Mouse (Mus musculus): ENCODE results near the gene Dync2li1. TPM values are rescaled to one million over a fixed set of nuclear protein-coding genes. Genes with fewer than 3 reads are reported as not detected.

Gene Dync2li1
- 10.1 and 10.7 TPM in 2 replicates for polyA plus RNA-seq (2015; fragmentation: Nextera tagmentation; extraction: Ambion mirVana)

GRCm38 (mm10) chr17:84626276-84626856 lies at the start of gene Dync2li1:
TSS of gene Dync2li1 (plus strand) at chr17:84626496.

GRCm38 (mm10) chr17:84675951-84676366 lies 49.7 kb downstream of the Dync2li1 start, which contains the start of gene Abcg8:
TSS of gene Abcg8 (plus strand) at chr17:84676302.

GRCm38 (mm10) chr17:84682734-84683717 lies 56.7 kb downstream of the Dync2li1 start, which contains the start of gene Abcg5:
TSS of gene Abcg5 (minus strand) at chr17:84683011.

Other genes starting within 250 kb of the Dync2li1 start
- 1.3 and 2.1 TPM in 2 replicates for gene Thada, start 160.3 kb upstream of the Dync2li1 start, polyA plus RNA-seq (2015; fragmentation: Nextera tagmentation; extraction: Ambion mirVana)
- 2.8 and 3.7 TPM in 2 replicates for gene Plekhh2, start 114.6 kb upstream of the Dync2li1 start, polyA plus RNA-seq (2015; fragmentation: Nextera tagmentation; extraction: Ambion mirVana)
- not detected in 2 replicates for gene Abcg8, start 49.8 kb downstream of the Dync2li1 start, polyA plus RNA-seq (2015; fragmentation: Nextera tagmentation; extraction: Ambion mirVana)
- gene Abcg5, start 56.5 kb downstream of the Dync2li1 start, polyA plus RNA-seq (2015; fragmentation: Nextera tagmentation; extraction: Ambion mirVana), result 0.11 TPM in 1 of 2 replicates, not detected in the other
- gene Lrpprc, start 164.3 kb downstream of the Dync2li1 start, polyA plus RNA-seq (2015; fragmentation: Nextera tagmentation; extraction: Ambion mirVana), result 26.8 and 30.0 TPM in 2 replicates